Mouse (Mus musculus) midbrain, embryonic 13.5 days (tissue): Measurements from ENCODE around the gene Cdca3. TPM values are rescaled to one million over a fixed set of nuclear protein-coding genes. Genes with fewer than 3 reads are reported as not detected.
A peak's percentile ranks its signal among the peaks of the same experiment; 100 is the strongest.
"Not testable (repeated sequence)": the region's sequence is repeated elsewhere in the genome, so short reads cannot be mapped to it uniquely, and the experiment has no call there.

Source experiments
- ATAC-seq: fragments of 200-750 bp; cut with Nextera tagmentation; 2 replicates; pipeline ENCODE4 v1.8.0; 2017; ENCODE audit warnings: mild to moderate bottlenecking, moderate TSS enrichment, moderate library complexity
- H3K27ac ChIP-seq: fragments of 300-500 bp; sonication (generic); 2 replicates; pipeline ENCODE4 v1.5.1; 2015; ENCODE audit warnings: inconsistent platforms, mild to moderate bottlenecking, moderate library complexity
- H3K27me3 ChIP-seq: fragments of 300-500 bp; sonication (generic); 2 replicates; pipeline ENCODE4 v1.6.1; 2015; ENCODE audit warnings: mild to moderate bottlenecking, inconsistent platforms
- H3K36me3 ChIP-seq: fragments of 300-500 bp; sonication (generic); 2 replicates; pipeline ENCODE4 v1.6.1; 2015; ENCODE audit warnings: mild to moderate bottlenecking, inconsistent platforms
- H3K4me1 ChIP-seq: fragments of 300-500 bp; sonication (generic); replicated peaks from 2 replicates; pipeline ENCODE4 v1.6.1; 2015; ENCODE audit warnings: inconsistent platforms
- H3K4me2 ChIP-seq: fragments of 300-500 bp; sonication (generic); replicated peaks from 2 replicates; pipeline ENCODE4 v1.6.1; 2015; ENCODE audit warnings: moderate library complexity, mild to moderate bottlenecking, inconsistent platforms
- H3K4me3 ChIP-seq: fragments of 300-500 bp; sonication (generic); replicated peaks from 2 replicates; pipeline ENCODE4 v1.5.1; 2015; ENCODE audit warnings: mild to moderate bottlenecking, inconsistent platforms
- H3K9ac ChIP-seq: fragments of 300-500 bp; sonication (generic); replicated peaks from 2 replicates; pipeline ENCODE4 v1.6.1; 2015; ENCODE audit warnings: mild to moderate bottlenecking, inconsistent platforms
- H3K9me3 ChIP-seq: fragments of 300-500 bp; sonication (generic); 2 replicates; pipeline ENCODE4 v1.6.1; 2016; ENCODE audit warnings: mild to moderate bottlenecking, inconsistent platforms
- WGBS: fragments of 180-500 bp; shearing (Covaris S2); methylation state at CpG from one replicate; pipeline ENCODE4 v1.1.7; 2015; 5-methylcytosine and 5-hydroxymethylcytosine counted together
- polyA plus RNA-seq: library from polyadenylated mRNA; unstranded; fragments of >200 nt; fragmentation: Nextera tagmentation; extraction: Ambion mirVana; gene quantifications from 2 replicates; pipeline ENCODE4 v1.2.1, GENCODE M21; 2015

The Cdca3 gene
- polyA plus RNA-seq, 1 experiment from 2014 or later = 89.5 TPM

- H3K4me3 ChIP-seq, H3K4me2 ChIP-seq, ATAC-seq, H3K9ac ChIP-seq, H3K9me3 ChIP-seq, H3K27ac ChIP-seq, H3K27me3 ChIP-seq: not testable (repeated sequence)
- 86% methylated on average over 11 of the region's 11 CpGs for WGBS
- Histone ChIP-seq H3K4me1 (peaks cover 67% of the 10 kb centered on the region), H3K36me3 (peaks cover 24% of the 10 kb centered on the region)
Observed at GRCm38 (mm10) chr6:124810566-124811402, 18.6 kb upstream of the Cdca3 start.

DNA sequence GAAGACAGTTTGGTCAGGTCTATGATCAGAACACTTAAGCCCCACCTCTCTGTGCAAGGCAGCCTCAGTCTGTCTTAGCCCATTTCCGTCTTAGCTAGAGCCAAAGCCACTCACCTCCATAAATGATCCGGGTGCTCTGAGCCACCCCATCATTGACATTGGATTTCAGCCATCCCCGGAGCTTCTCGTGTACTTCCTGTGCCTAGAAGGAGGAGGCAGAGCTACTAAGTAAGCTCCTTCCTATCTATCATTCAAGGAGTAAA is 18.0 kb upstream of the Cdca3 start:
- WGBS = 88% methylated on average over 4 of the region's 4 CpGs
- Histone ChIP-seq H3K4me3 (no peak overlapping the region), H3K4me1 (peaks cover 61% of the 10 kb centered on the region), H3K27ac (no peak overlapping the region), H3K4me2 (no peak overlapping the region), H3K36me3 (peaks cover 30% of the 10 kb centered on the region), H3K9ac (no peak overlapping the region), H3K27me3 (no peaks in the 10 kb centered on the region), H3K9me3 (no peaks in the 10 kb centered on the region)
- ATAC-seq = no peak

GRCm38 (mm10) chr6:124811701-124812560 is 17.4 kb upstream of the Cdca3 start:
- Histone ChIP-seq H3K27me3 (no peaks in the 10 kb centered on the region), H3K9me3 (no peaks in the 10 kb centered on the region), H3K27ac (no peak overlapping the region), H3K4me3 (peak overlapping the region; percentile 63), H3K4me2 (peak overlapping the region; percentile 88), H3K36me3 (peaks cover 36% of the 10 kb centered on the region), H3K9ac (peak overlapping the region; percentile 80; the same call in 1 of the 2 replicates), H3K4me1 (peaks cover 56% of the 10 kb centered on the region)
- no peak for ATAC-seq
- 87% methylated on average over 24 of the region's 24 CpGs for WGBS

GRCm38 (mm10) chr6:124812848-124813247 is 16.5 kb upstream of the Cdca3 start:
- Histone ChIP-seq H3K36me3 (peaks cover 45% of the 10 kb centered on the region), H3K9me3 (no peaks in the 10 kb centered on the region), H3K27me3 (no peaks in the 10 kb centered on the region), H3K4me2 (peak overlapping the region; percentile 88), H3K4me3 (peak overlapping the region; percentile 63), H3K27ac (peak overlapping the region; percentile 83), H3K9ac (peak overlapping the region; percentile 80), H3K4me1 (peaks cover 56% of the 10 kb centered on the region)
- 17% methylated on average over 9 of the region's 9 CpGs for whole genome bisulfite sequencing
- ATAC-seq = no peak

DNA sequence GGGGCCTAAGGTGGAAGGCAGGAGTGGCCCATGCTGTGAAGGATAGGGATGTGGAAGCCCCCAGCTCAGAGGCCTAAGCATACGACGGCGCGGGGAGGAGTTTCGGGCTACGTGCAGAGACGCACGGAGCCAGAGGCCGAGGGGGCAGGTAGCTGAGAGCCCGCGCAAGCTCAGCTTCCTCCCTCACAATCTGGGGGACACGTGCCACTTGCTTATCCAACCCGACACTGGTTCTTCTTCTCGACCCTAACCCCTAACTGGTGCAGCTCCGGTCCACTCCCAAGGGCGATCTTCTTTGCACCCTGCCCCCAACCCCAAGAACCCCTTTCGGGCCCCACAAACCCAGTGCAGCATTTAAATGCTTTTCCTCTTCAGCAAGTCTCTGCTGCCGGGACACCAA is 15.9 kb upstream of the Cdca3 start:
- H3K27me3 ChIP-seq = no peaks in the 10 kb centered on the region
- peaks cover 51% of the 10 kb centered on the region for H3K36me3 ChIP-seq
- H3K4me3 ChIP-seq = peak overlapping the region; percentile 63
- H3K27ac ChIP-seq = peak overlapping the region; percentile 83
- H3K9ac ChIP-seq = peak overlapping the region; percentile 80
- H3K4me1 ChIP-seq = peaks cover 51% of the 10 kb centered on the region
- peak overlapping the region; percentile 88 for H3K4me2 ChIP-seq
- no peaks in the 10 kb centered on the region for H3K9me3 ChIP-seq
- 0% methylated on average over 18 of the region's 18 CpGs for WGBS
- peak; percentile 69 for ATAC-seq

GRCm38 (mm10) chr6:124813933-124814332 is 15.4 kb upstream of the Cdca3 start, which contains the start of gene Tpi1:
Gene Tpi1 (minus strand): TSS chr6:124814296.
- peaks cover 48% of the 10 kb centered on the region for H3K4me1 ChIP-seq
- H3K9ac ChIP-seq = peak within 1 kb of the TSS; percentile 80
- H3K36me3 ChIP-seq = peaks cover 56% of the 10 kb centered on the region
- peak; percentile 81 for ATAC-seq
- H3K4me2 ChIP-seq = peak within 1 kb of the TSS; percentile 88
- under 1% methylated on average over 22 of the region's 22 CpGs for WGBS
- H3K27ac ChIP-seq = peak within 1 kb of the TSS; percentile 83
- no peaks in the 10 kb centered on the region for H3K9me3 ChIP-seq
- H3K27me3 ChIP-seq = no peaks in the 10 kb centered on the region
- peak within 1 kb of the TSS; percentile 63 for H3K4me3 ChIP-seq

DNA sequence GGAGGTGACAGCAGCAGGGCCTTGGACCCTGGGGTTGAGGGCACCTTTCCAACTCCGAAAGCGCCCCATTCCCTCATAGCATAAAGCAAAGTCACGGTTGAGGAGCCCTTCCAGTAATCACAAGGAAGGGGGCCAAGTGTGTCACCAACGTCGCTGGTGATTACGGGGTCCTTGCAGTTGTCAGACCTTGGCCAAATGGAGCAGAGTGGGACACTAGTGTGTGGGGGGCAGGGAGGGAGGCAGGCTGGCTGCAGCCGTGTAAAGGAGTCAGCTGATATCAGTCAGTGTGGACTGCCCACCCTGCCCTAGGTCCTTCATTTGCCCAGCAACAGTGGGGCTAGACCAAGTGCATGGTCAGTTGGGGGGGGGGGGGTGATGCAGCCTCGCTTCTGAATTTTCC is 14.9 kb upstream of the Cdca3 start:
- WGBS = 39% methylated on average over 8 of the region's 8 CpGs
- Histone ChIP-seq H3K9ac (peak overlapping the region; percentile 80; the same call in 1 of the 2 replicates), H3K4me1 (peaks cover 43% of the 10 kb centered on the region), H3K27ac (peak overlapping the region; percentile 83), H3K36me3 (peaks cover 61% of the 10 kb centered on the region), H3K4me2 (peak overlapping the region; percentile 88), H3K27me3 (no peaks in the 10 kb centered on the region), H3K4me3 (peak overlapping the region; percentile 63), H3K9me3 (no peaks in the 10 kb centered on the region)
- ATAC-seq = peak; percentile 62

- H3K9me3 ChIP-seq = no peaks in the 10 kb centered on the region
- peaks cover 36% of the 10 kb centered on the region for H3K4me1 ChIP-seq
- no peak overlapping the region for H3K9ac ChIP-seq
- peaks cover 67% of the 10 kb centered on the region for H3K36me3 ChIP-seq
- H3K27ac ChIP-seq = peak overlapping the region; percentile 30; the same call in 1 of the 2 replicates
- no peak for ATAC-seq
- H3K4me2 ChIP-seq = no peak overlapping the region
- 64% methylated on average over 9 of the region's 9 CpGs for WGBS
- H3K4me3 ChIP-seq = no peak overlapping the region
- H3K27me3 ChIP-seq = no peaks in the 10 kb centered on the region
Observed at GRCm38 (mm10) chr6:124814858-124815774, 14.2 kb upstream of the Cdca3 start.

GRCm38 (mm10) chr6:124816611-124817010 is 12.7 kb upstream of the Cdca3 start:
- no peak overlapping the region for H3K9ac ChIP-seq
- no peak for ATAC-seq
- no peak overlapping the region for H3K4me2 ChIP-seq
- H3K27ac ChIP-seq = no peak overlapping the region
- H3K27me3 ChIP-seq = no peaks in the 10 kb centered on the region
- peaks cover 78% of the 10 kb centered on the region for H3K36me3 ChIP-seq
- no peak overlapping the region for H3K4me3 ChIP-seq
- H3K9me3 ChIP-seq = no peaks in the 10 kb centered on the region
- WGBS = 96% methylated on average over 4 of the region's 4 CpGs
- peaks cover 32% of the 10 kb centered on the region for H3K4me1 ChIP-seq

DNA sequence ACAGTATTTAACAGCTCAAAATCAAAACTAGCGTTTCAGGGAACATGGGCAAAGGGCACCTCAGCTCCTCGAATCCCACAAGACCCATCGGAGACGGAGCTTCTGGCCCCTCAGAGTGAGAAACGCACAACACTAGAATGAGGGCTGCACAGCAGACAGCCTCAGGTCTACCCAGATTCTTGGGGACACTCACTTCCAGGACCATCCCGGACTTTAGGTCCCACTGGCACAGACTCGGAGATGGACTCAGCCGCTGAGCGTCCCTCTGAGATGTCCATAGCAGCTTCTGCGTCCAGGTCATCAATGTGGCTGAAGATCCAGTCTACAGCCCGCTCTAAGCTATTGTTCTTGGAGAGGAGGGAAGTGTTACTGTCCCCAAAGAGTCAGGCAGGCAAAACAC is 12.2 kb upstream of the Cdca3 start:
- Histone ChIP-seq H3K27me3 (no peaks in the 10 kb centered on the region), H3K36me3 (peaks cover 78% of the 10 kb centered on the region), H3K4me3 (no peak overlapping the region), H3K9ac (no peak overlapping the region), H3K4me2 (no peak overlapping the region), H3K27ac (no peak overlapping the region), H3K4me1 (peaks cover 28% of the 10 kb centered on the region), H3K9me3 (no peaks in the 10 kb centered on the region)
- WGBS = 96% methylated on average over 11 of the region's 11 CpGs
- ATAC-seq = no peak

DNA sequence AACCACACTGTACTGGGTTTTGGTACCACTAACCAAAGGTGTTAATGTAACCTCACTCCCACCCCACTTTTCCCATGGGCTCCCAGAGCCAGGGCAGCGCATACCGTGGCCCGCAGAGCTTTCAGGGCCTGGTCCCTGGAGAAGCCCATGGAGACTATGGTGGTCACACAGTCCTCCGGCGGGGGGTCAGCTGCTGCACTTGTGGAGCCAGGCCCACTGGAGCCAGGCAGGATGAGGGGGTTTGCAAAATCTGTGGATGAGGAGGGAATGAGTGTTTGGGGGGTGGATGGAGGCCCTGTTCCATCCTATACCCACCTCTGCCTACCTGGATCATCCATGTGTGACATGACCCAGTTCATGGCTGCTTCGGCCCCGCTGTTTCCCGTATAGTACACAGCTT is 11.8 kb upstream of the Cdca3 start:
- H3K4me3 ChIP-seq = no peak overlapping the region
- no peak overlapping the region for H3K27ac ChIP-seq
- ATAC-seq = no peak
- WGBS = 96% methylated on average over 8 of the region's 8 CpGs
- H3K4me2 ChIP-seq = no peak overlapping the region
- peaks cover 78% of the 10 kb centered on the region for H3K36me3 ChIP-seq
- no peak overlapping the region for H3K9ac ChIP-seq
- no peaks in the 10 kb centered on the region for H3K9me3 ChIP-seq
- H3K4me1 ChIP-seq = peaks cover 23% of the 10 kb centered on the region
- H3K27me3 ChIP-seq = no peaks in the 10 kb centered on the region
